Mouse (Mus musculus): ENCODE measurements at regions not wholly inside any gene's neighbourhood (a gene's known extent, or its start where the extent isn't known, plus 50 kb on each side); places are given as distances from the start of the nearest gene placed in this dataset.

GRCm38 (mm10) chr10:96200932-96201641 lies 64.7 kb downstream of the Gm5426 start:
- H3K9ac ChIP-seq (ENCODE audit: control insufficient read depth, low read depth, low read length, poor library complexity, severe bottlenecking) = peak overlapping the region; percentile 64
- peak; percentile 89 for DNase-seq (ENCODE audit: low read depth, low spot score)
- H3K79me2 ChIP-seq (ENCODE audit: control insufficient read depth, insufficient read depth, low read length, poor library complexity) = no peaks in the 10 kb centered on the region
- no peaks in the 10 kb centered on the region for H3K9me3 ChIP-seq (replicated peaks; ENCODE audit: insufficient read depth, low read length)
- H3K27ac ChIP-seq (ENCODE audit: control insufficient read depth, low read depth, low read length) = peak overlapping the region; percentile 93
- peak overlapping the region; percentile 48 to 49 for H3K4me3 ChIP-seq (ENCODE audit: control insufficient read depth in 1 of 2, insufficient read depth in 1 of 2, low read depth in 2 of 2, low read length in 2 of 2)
- peaks cover 0 to 33% of the 10 kb centered on the region in 2 experiments; a peak in 2 of 4 replicates for H3K36me3 ChIP-seq (ENCODE audit: control insufficient read depth in 1 of 2, insufficient read depth in 2 of 2, low read length in 2 of 2)
- peaks cover 4 to 28% of the 10 kb centered on the region in 2 experiments for H3K4me1 ChIP-seq (ENCODE audit: control insufficient read depth in 1 of 2, insufficient read depth in 2 of 2, low read length in 2 of 2)
- H3K27me3 ChIP-seq (ENCODE audit: control insufficient read depth in 1 of 2, insufficient read depth in 2 of 2, low read length in 2 of 2) = no peaks in the 10 kb centered on the region
- TF ChIP-seq MAFK (IDR thresholded peaks at IDR 0.05; ENCODE audit: borderline replicate concordance, low read depth, low read length) (no peak), SIN3A (IDR thresholded peaks at IDR 0.05; ENCODE audit: low read length) (peak; percentile 80), USF2 (IDR thresholded peaks at IDR 0.05; ENCODE audit: borderline replicate concordance in 1 of 2, insufficient read depth in 1 of 2, low read depth in 1 of 2, low read length in 2 of 2) (no peak), SMC3 (IDR thresholded peaks at IDR 0.05; ENCODE audit: low read depth, low read length) (no peak), RAD21 (IDR thresholded peaks at IDR 0.05; ENCODE audit: low read depth, low read length) (no peak), MYC (IDR thresholded peaks at IDR 0.05; ENCODE audit: low read depth, low read length) (0 out of 2 replicates have a peak, but pooled peaks have one; percentile 31), CHD2 (IDR thresholded peaks at IDR 0.05; ENCODE audit: low read length) (no peak), RCOR1 (IDR thresholded peaks at IDR 0.05; ENCODE audit: low read depth, low read length) (peak; percentile 35; the same call in 1 of the 2 replicates), TCF12 (IDR thresholded peaks at IDR 0.05; ENCODE audit: low read depth, low read length) (peak; percentile 74), MEF2A (IDR thresholded peaks at IDR 0.05; ENCODE audit: extremely low read depth, insufficient replicate concordance, low read depth, low read length, poor library complexity, severe bottlenecking) (no peak), BHLHE40 (IDR thresholded peaks at IDR 0.05; ENCODE audit: borderline replicate concordance, low read depth, low read length) (peak; percentile 6; the same call in 1 of the 2 replicates), CTCF (IDR thresholded peaks at IDR 0.05 in 2 of 3, conservative IDR thresholded peaks at IDR 0.05 in 1 of 3; ENCODE audit: control insufficient read depth in 1 of 3, insufficient read depth in 1 of 3, low read depth in 2 of 3, low read length in 3 of 3, poor library complexity in 1 of 3, severe bottlenecking in 1 of 3) (no peak), TAL1 (IDR thresholded peaks at IDR 0.05; ENCODE audit: low read length) (peak; percentile 24; the same call in 1 of the 2 replicates), ETS1 (IDR thresholded peaks at IDR 0.05; ENCODE audit: low read depth, low read length) (peak; percentile 68), TBP (IDR thresholded peaks at IDR 0.05; ENCODE audit: low read depth, low read length) (peak; percentile 82), NRF1 (IDR thresholded peaks at IDR 0.05; ENCODE audit: insufficient read depth, low read depth, low read length, poor library complexity, severe bottlenecking) (no peak), MAX (IDR thresholded peaks at IDR 0.05; ENCODE audit: low read length) (peak; percentile 62; the same call in 1 of the 2 replicates), ELF1 (IDR thresholded peaks at IDR 0.05; ENCODE audit: low read depth, low read length) (0 out of 2 replicates have a peak, but pooled peaks have one; percentile 26), ZMIZ1 (IDR thresholded peaks at IDR 0.05; ENCODE audit: low read depth, low read length) (peak; percentile 28; the same call in 1 of the 2 replicates), NELFE (IDR thresholded peaks at IDR 0.05; ENCODE audit: low read depth, low read length) (peak; percentile 46; the same call in 1 of the 2 replicates), GATA1 (IDR thresholded peaks at IDR 0.05; ENCODE audit: low read depth, low read length) (peak; percentile 63), HCFC1 (IDR thresholded peaks at IDR 0.05; ENCODE audit: low read depth, low read length) (peak; percentile 43; the same call in 1 of the 2 replicates), ZNF384 (IDR thresholded peaks at IDR 0.05; ENCODE audit: low read depth, low read length) (no peak), GABPA (IDR thresholded peaks at IDR 0.05; ENCODE audit: low read depth, low read length) (no peak), KAT2A (conservative IDR thresholded peaks at IDR 0.05; ENCODE audit: low read depth, low read length) (no peak), MAZ (IDR thresholded peaks at IDR 0.05; ENCODE audit: low read depth, low read length) (peak; percentile 54; the same call in 1 of the 2 replicates), E2F4 (IDR thresholded peaks at IDR 0.05; ENCODE audit: borderline replicate concordance, low read depth, low read length) (no peak), EP300 (IDR thresholded peaks at IDR 0.05; ENCODE audit: low read depth in 1 of 2, low read length in 2 of 2) (peak; percentile 59 to 87), MYB (IDR thresholded peaks at IDR 0.05; ENCODE audit: low read depth, low read length) (peak; percentile 90), USF1 (IDR thresholded peaks at IDR 0.05; ENCODE audit: low read depth, low read length) (peak; percentile 72), POLR2A (IDR thresholded peaks at IDR 0.05; ENCODE audit: control insufficient read depth in 1 of 2, insufficient read depth in 1 of 2, low read depth in 1 of 2, low read length in 2 of 2, poor library complexity in 1 of 2) (peak; percentile 31 to 58; a peak in 3 of 4 replicates)
